Mouse (Mus musculus): ENCODE data around the gene Gid8. TPM values are rescaled to one million over a fixed set of nuclear protein-coding genes. Genes with fewer than 3 reads are reported as not detected.

Gene Gid8
- total and polyA plus RNA-seq, 3 experiments = 15.6 to 44.1 (median 32.1) TPM

DNA sequence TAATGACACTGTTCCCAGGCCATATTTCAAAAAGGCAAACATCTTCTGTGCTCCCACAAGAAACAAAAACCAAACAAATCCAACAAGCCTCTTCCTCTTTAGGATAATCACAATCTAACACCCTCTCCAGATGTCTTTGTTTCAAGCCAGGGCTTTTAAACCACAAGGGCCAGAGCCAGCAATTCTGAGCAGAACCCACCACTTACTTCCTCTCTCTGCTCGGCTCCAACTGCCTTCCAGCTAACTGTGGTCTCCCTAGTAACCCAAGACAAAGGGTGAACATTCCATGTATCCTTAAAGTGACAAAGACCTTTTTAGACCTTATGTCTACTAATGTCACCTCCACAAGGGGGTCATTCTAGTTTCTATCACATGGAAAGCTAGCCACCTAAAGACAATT lies 17.3 kb upstream of the Gid8 start:
- dilution Hi-C loops (cut with MboI; ENCODE audit: extremely low pct_ligation_motif_present, extremely low pct_unique_long_range_greater_than_20kb, low sequenced_read_pairs) (no loop called here), in situ Hi-C loops (cut with MboI; ENCODE audit: low pct_ligation_motif_present, low pct_unique_long_range_greater_than_20kb, low sequenced_read_pairs) (no loop called here)
- H3K4me2 ChIP-seq (ENCODE audit: insufficient read depth, low read depth, poor library complexity, severe bottlenecking) = 0 out of 2 replicates have a peak overlapping the region, but pooled peaks have one; percentile 7
- TF ChIP-seq MEF2A (IDR thresholded peaks at IDR 0.05; ENCODE audit: borderline replicate concordance, low read depth, low read length) (no peak), E2F4 (IDR thresholded peaks at IDR 0.05; ENCODE audit: insufficient replicate concordance, low read depth, low read length) (no peak), ZMIZ1 (IDR thresholded peaks at IDR 0.05; ENCODE audit: low read depth, low read length) (no peak), GABPA (IDR thresholded peaks at IDR 0.05; ENCODE audit: insufficient replicate concordance, low read depth, low read length) (no peak), MAFK (IDR thresholded peaks at IDR 0.05; ENCODE audit: insufficient replicate concordance, low read length) (no peak), MAZ (IDR thresholded peaks at IDR 0.05; ENCODE audit: low read depth, low read length) (no peak), EP300 (IDR thresholded peaks at IDR 0.05; ENCODE audit: low read length) (peak; percentile 41; the same call in 1 of the 2 replicates), UBTF (IDR thresholded peaks at IDR 0.05; ENCODE audit: low read depth, low read length) (no peak)
- no peak overlapping the region for H3K27ac ChIP-seq (ENCODE audit: insufficient read depth, low read depth)
- H3K9me3 ChIP-seq (replicated peaks; ENCODE audit: low read length) = no peaks in the 10 kb centered on the region
- no peak overlapping the region for H3K9ac ChIP-seq (ENCODE audit: insufficient read depth, low read depth)
- no peaks in the 10 kb centered on the region for H3K27me3 ChIP-seq (replicated peaks)
- no peak for DNase-seq (ENCODE audit: extremely low read depth)
- H3K4me1 ChIP-seq (ENCODE audit: control insufficient read depth in 1 of 2, insufficient read depth in 2 of 2) = peaks cover 34 to 80% of the 10 kb centered on the region in 2 experiments
- peaks cover 65% of the 10 kb centered on the region for H3K79me2 ChIP-seq (replicated peaks; ENCODE audit: control insufficient read depth, extremely low read depth, insufficient read depth, poor library complexity, severe bottlenecking)
- no peak overlapping the region for H3K4me3 ChIP-seq (replicated peaks in 1 of 3; ENCODE audit: low read depth in 2 of 3, low read length in 2 of 3, poor library complexity in 1 of 3)
- peaks cover 31 to 44% of the 10 kb centered on the region in 2 experiments for H3K36me3 ChIP-seq (replicated peaks in 1 of 2; ENCODE audit: control insufficient read depth in 1 of 2, insufficient read depth in 1 of 2, low read length in 1 of 2)

DNA sequence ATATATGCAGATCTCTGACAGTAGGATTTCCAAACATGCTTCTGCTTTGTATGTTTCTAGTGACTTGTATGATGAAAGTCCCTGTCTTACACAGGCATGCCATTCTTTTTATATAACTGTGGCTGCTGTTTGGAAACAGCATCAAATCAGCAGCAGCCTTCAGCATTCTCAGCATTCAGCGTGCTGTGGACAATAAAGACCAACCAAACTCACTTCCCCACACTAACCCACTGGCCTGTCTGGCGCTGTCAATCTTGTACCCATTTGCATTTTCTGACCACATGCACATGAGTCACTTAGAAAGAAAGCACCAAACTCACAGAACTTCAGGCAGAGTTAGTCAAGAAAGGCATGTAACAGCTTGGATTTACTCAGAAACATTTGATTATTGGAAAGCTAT lies 14.7 kb upstream of the Gid8 start:
- H3K79me2 ChIP-seq (replicated peaks; ENCODE audit: control insufficient read depth, extremely low read depth, insufficient read depth, poor library complexity, severe bottlenecking) = peaks cover 91% of the 10 kb centered on the region
- H3K27ac ChIP-seq (ENCODE audit: insufficient read depth, low read depth) = no peak overlapping the region
- no peak overlapping the region for H3K4me3 ChIP-seq (replicated peaks in 1 of 3; ENCODE audit: low read depth in 2 of 3, low read length in 2 of 3, poor library complexity in 1 of 3)
- peaks cover 33 to 93% of the 10 kb centered on the region in 2 experiments for H3K4me1 ChIP-seq (ENCODE audit: control insufficient read depth in 1 of 2, insufficient read depth in 2 of 2)
- H3K9me3 ChIP-seq (replicated peaks; ENCODE audit: low read length) = no peaks in the 10 kb centered on the region
- dilution Hi-C loops (cut with MboI; ENCODE audit: extremely low pct_ligation_motif_present, extremely low pct_unique_long_range_greater_than_20kb, low sequenced_read_pairs) = no loop called here
- H3K27me3 ChIP-seq (replicated peaks) = no peaks in the 10 kb centered on the region
- peak; percentile 68 for DNase-seq (ENCODE audit: extremely low read depth)
- peaks cover 7 to 22% of the 10 kb centered on the region in 2 experiments for H3K36me3 ChIP-seq (replicated peaks in 1 of 2; ENCODE audit: control insufficient read depth in 1 of 2, insufficient read depth in 1 of 2, low read length in 1 of 2)
- H3K4me2 ChIP-seq (ENCODE audit: insufficient read depth, low read depth, poor library complexity, severe bottlenecking) = peak overlapping the region; percentile 29; the same call in 1 of the 2 replicates
- TF ChIP-seq POLR2A (IDR thresholded peaks at IDR 0.05; ENCODE audit: low read depth, low read length) (no peak), ELF1 (IDR thresholded peaks at IDR 0.05; ENCODE audit: low read depth, low read length) (no peak), TBP (conservative IDR thresholded peaks at IDR 0.05; ENCODE audit: low read depth, low read length) (no peak), POLR2AphosphoS2 (IDR thresholded peaks at IDR 0.05; ENCODE audit: low read depth, low read length) (0 out of 2 replicates have a peak, but pooled peaks have one; percentile 36), MXI1 (IDR thresholded peaks at IDR 0.05; ENCODE audit: low read depth, low read length) (peak; percentile 77), IRF4 (IDR thresholded peaks at IDR 0.05; ENCODE audit: low read depth, low read length) (peak; percentile 34; the same call in 1 of the 2 replicates), MYC (IDR thresholded peaks at IDR 0.05; ENCODE audit: low read depth, low read length) (peak; percentile 77), EP300 (IDR thresholded peaks at IDR 0.05; ENCODE audit: low read length) (peak; percentile 43), MAFK (IDR thresholded peaks at IDR 0.05; ENCODE audit: insufficient replicate concordance, low read length) (0 out of 2 replicates have a peak, but pooled peaks have one; percentile 36), ETS1 (conservative IDR thresholded peaks at IDR 0.05; ENCODE audit: low read depth, low read length) (peak; percentile 44), JUND (conservative IDR thresholded peaks at IDR 0.05; ENCODE audit: low read depth, low read length) (peak; percentile 47; the same call in 1 of the 2 replicates), MAZ (IDR thresholded peaks at IDR 0.05; ENCODE audit: low read depth, low read length) (0 out of 2 replicates have a peak, but pooled peaks have one; percentile 13), BHLHE40 (IDR thresholded peaks at IDR 0.05; ENCODE audit: low read depth, low read length) (peak; percentile 97), ZC3H11A (IDR thresholded peaks at IDR 0.05; ENCODE audit: low read depth, low read length) (no peak), MAX (IDR thresholded peaks at IDR 0.05; ENCODE audit: low read length) (peak; percentile 25; the same call in 1 of the 2 replicates), PAX5 (IDR thresholded peaks at IDR 0.05; ENCODE audit: low read length) (no peak), JUN (IDR thresholded peaks at IDR 0.05; ENCODE audit: insufficient read depth, low read depth, low read length) (peak; percentile 21; the same call in 1 of the 2 replicates), SIN3A (IDR thresholded peaks at IDR 0.05; ENCODE audit: low read length) (peak; percentile 38; the same call in 1 of the 2 replicates)
- no peak overlapping the region for H3K9ac ChIP-seq (ENCODE audit: insufficient read depth, low read depth)
- in situ Hi-C loops (cut with MboI; ENCODE audit: low pct_ligation_motif_present, low pct_unique_long_range_greater_than_20kb, low sequenced_read_pairs) = no loop called here

Measured in CH12.LX (cell line).